Mouse (Mus musculus): ENCODE results near the gene Tmc6.
"Not testable (repeated sequence)": the region's sequence is repeated elsewhere in the genome, so short reads cannot be mapped to it uniquely, and the experiment has no call there.

Tmc6 gene

DNA sequence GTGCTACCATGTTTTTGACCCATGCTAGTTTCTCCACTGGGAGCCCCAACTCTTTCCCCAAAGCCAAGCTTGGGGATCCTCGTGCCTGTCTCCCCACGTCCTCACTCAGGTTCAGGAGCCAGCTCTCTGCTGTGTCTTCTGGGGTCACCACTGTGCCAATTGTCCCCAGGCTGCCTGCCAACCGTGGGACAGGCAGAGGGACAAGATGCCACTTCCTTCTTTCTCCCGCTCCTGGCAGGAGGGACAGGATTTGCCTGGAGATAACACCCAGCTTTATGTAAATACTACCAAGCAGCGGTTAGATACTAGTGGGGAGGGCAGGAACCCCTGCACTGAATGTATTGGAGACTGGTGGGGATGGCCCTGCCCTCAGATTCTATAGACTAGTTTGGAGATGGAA lies 31.9 kb upstream of the Tmc6 start:
- no peak for DNase-seq (ENCODE audit: extremely low read depth, low read depth, low spot score)

DNA sequence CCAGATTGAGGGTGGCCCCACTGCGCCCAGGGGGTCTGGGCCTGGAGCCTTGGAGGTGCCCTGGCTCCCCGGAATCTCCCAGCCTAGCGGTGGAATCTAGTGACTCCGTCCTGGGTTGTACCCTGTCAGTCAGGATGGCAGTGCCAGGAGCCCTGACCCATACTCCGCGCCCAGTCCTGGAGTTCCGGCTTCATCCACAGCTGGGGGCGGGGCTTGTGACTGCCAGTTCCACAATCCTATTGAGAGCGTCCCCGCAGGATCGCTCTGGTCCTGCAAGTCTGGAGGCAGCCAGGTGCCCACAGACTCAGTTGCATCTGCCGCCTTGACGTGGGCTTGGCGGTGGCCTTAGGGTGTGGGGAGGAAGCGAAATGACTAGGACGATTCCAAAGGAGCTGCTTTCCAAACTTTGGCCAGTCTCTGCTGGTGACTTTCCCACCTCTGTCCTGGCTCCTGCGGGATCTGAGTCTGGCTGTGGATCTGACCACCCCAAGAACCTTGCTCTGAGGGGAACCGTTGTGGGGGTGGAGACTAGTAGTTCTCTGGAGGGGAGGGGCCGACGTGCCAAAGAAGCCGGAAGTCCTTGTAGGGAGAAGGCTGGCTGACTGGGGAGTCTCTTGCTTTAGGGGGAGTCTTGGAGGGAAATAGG lies 28.5 kb upstream of the Tmc6 start:
- no peak for DNase-seq (ENCODE audit: extremely low read depth, low read depth, low spot score)

DNA sequence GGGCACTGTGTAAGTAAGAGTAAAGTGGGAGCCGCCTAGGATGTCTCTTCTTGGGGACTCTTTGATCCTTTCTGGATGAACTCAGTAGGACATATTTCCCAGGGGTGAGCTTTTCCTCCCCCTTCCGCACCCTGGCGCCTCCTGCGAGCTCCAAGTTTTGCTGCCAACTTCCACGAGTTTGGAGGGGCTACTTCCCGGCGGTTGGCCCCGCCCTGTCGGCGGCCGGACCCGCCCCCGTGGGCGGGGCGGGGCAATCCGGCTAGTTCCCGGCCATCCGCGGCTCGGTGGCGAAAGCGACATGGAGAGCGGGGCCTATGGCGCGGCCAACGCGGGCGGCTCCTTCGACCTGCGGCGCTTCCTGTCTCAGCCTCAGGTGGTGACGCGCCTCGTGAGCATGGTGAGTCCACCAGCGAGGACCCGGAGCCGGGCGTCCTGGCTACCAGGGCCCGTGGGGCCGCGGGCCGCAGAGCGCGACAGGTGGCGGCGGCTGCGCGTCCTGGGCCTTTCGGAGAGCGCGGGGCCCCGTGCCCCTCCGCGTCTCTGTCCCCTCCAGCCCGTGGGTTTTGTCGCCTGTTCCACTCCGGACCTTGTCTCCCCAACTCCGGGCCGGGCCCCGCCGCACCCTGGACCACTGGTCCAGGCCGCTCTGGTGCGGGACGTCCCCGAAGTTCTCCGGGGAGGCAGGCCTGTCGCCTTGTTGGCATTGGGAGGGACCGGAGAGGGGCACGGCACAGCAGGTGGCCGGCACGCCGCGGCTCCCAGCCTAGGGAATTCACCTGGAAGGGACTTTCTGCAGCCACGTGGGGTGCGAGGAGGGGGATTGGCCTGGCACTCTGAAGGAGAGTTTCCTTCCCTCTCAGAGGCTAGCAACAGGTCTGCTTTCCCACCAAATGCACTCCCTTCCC lies 27.7 kb upstream of the Tmc6 start, which contains the start of the genes Gm20708 and Syngr2:
Gene Gm20708 (plus strand): TSS at position 262 of the 905 bp plus-strand sequence.
Gene Syngr2 (plus strand): TSS at position 262 of the 905 bp plus-strand sequence.
- no peak for DNase-seq (ENCODE audit: extremely low read depth, low read depth, low spot score)

- no peak for DNase-seq (ENCODE audit: extremely low read depth, low read depth, low spot score)
Measured at GRCm38 (mm10) chr11:117806781-117807180, 24.8 kb upstream of the Tmc6 start.

DNA sequence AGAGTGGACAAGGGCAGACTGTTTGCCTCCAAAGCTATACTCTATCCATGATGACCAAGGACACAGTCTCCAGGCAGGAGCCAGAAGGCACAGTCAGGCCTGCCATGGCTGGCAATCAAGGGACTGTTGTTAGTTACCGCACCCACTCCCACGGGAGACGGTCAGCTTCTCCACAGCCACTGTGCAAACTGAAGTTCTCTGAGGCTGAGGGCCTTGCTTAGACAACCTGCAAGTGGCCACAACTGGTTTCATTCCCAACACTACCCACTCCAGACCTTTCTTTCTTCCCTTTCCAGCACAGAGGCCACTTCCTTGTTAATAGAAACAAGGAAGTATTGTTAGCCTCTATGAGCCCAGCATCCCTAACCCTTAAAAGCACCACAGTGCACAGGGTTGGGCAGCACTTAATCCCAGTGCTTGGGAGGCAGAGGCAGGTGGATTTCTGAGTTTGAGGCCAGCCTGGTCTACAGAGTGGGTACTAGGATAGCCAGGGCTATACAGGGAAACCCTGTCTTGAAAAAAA lies 21.2 kb upstream of the Tmc6 start:
- no peak for DNase-seq (ENCODE audit: extremely low read depth, low read depth, low spot score)

GRCm38 (mm10) chr11:117801650-117802049 lies 19.7 kb upstream of the Tmc6 start:
- DNase-seq (ENCODE audit: extremely low read depth, low read depth, low spot score), result no peak

DNA sequence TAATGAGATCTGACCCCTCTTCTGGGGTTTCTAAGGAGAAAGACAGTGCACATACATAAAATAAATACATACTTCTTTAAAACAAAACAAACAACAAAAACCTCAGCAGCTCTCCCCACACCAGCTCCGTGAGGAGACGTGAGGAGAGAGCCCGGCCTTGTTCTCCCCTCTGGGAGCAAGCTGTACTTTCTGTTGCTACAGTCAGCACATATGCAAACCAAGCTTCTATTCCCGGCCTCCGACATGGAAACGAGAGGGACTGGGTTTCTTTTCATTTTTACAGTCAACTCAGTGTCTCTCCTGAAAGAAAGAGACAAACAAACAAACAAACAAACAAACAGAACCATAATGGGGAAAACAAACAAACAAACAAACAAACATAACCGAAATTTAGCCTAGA lies 18.0 kb upstream of the Tmc6 start:
- DNase-seq (ENCODE audit: extremely low read depth, low read depth, low spot score), result no peak

DNA sequence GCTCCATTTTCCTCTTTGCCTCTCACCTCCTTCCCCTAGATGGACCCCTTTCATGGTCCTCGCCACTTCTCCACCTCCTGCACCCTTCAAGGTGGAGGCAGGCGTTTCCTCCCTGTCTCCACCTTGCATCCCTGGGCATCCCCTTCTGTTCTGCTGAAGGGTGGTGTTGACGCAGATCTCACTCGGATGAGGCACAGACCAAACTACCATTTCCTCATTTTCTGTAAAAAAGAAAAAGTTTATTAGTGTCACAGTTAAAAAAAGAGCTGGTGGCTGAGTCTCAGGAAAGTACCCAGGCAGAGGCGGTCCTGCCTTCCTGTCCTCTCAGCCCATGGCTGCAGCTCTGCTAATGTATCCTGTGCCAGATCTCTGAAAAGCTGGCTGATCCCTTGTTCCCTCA lies 17.2 kb upstream of the Tmc6 start:
- no peak for DNase-seq (ENCODE audit: extremely low read depth, low read depth, low spot score)

DNA sequence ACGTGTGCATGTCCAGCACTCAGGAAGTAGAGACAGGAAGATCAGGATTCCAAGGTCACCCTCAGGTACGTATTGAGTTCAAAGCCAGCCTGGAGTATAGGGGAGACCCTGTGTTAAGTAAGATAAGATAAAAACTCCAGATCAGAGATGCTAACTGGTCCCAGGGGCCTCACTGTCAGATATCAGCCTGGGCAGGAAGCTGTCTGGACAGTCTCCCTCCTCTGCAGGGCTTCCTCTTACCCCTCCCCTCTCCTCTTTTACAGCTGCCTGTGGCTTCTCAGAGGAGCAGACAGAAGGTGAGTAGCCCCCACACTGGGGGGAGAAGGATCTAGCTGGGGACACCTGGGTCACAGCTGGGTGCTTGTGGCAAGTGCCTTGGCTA lies 16.2 kb upstream of the Tmc6 start:
- no peak for DNase-seq (ENCODE audit: extremely low read depth, low read depth, low spot score)

- no peak for DNase-seq (ENCODE audit: extremely low read depth, low read depth, low spot score)
Measured at GRCm38 (mm10) chr11:117797511-117798159, 15.6 kb upstream of the Tmc6 start, which contains the start of gene 6030468B19Rik. Gene 6030468B19Rik (plus strand): TSS chr11:117797660.

DNA sequence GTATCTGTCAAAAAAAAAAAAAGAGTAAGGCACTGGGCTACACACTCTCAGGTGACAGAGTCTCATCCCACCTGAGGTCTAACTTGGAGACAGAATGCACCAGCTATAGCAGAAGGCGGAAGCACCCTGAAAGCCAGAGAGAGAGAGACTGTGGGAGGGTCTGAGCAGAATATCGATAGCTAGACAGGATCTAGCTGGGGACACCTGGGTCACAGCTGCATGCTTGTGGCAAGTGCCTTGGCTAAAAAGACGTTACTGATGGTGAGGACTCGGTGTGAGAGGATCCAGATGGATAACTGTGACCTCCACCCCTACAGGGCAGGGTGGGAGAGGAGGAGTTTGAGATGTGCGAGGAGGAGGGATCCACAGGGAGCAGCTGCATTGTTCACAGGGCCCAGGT lies 15.0 kb upstream of the Tmc6 start:
- no peak for DNase-seq (ENCODE audit: extremely low read depth, low read depth, low spot score)

GRCm38 (mm10) chr11:117794035-117794551 lies 12.1 kb upstream of the Tmc6 start:
- no peak for DNase-seq (ENCODE audit: extremely low read depth, low read depth, low spot score)

DNA sequence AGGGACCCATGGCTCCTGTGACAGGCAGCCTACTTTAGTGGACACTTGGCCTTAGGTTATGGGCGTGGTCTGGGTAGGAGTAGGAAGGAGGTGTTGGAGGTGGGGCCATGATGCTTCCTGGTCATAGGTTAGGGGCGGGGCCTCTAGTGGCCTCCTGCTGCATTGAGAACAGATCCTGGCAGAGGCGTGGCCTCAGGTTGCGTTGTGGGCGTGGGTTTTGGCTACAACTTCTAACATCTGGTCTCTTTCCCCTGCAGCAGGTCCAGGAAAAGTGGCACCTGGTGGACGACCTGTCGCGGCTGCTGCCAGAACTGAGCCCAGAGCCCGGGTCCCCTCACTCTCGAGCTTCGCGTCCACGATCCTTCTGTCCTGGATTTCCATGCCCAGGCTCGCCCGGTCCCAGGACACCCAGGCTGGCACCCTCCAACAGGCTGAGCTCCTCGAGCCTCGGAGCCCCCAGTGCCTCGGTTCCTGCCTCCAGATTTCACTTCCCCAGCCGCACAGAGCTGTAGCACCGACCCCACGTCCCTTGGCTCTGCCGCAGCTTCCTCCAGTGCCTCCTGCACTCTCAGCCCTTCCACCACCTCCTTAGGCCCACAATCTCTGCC lies 10.4 kb upstream of the Tmc6 start:
- DNase-seq (ENCODE audit: extremely low read depth, low read depth, low spot score), result no peak

DNA sequence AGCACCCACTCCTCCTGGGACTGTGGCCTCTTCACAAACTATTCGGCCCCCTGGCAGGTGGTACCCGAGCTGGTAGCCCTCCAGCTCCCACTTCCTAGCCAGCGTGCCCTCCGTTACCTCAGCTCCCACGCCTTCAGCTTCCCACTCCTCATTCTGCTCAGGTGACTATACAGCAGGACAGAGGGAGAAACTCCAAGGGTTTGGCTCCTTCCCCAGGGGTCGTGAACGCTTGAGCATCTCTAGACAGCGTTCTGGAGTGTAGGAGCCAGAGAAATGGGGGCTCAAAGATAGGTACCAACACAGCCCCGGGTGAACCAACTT lies 9.4 kb upstream of the Tmc6 start:
- no peak for DNase-seq (ENCODE audit: extremely low read depth, low read depth, low spot score)

GRCm38 (mm10) chr11:117790703-117791440 lies 8.9 kb upstream of the Tmc6 start:
- DNase-seq (ENCODE audit: extremely low read depth, low read depth, low spot score), result no peak

DNA sequence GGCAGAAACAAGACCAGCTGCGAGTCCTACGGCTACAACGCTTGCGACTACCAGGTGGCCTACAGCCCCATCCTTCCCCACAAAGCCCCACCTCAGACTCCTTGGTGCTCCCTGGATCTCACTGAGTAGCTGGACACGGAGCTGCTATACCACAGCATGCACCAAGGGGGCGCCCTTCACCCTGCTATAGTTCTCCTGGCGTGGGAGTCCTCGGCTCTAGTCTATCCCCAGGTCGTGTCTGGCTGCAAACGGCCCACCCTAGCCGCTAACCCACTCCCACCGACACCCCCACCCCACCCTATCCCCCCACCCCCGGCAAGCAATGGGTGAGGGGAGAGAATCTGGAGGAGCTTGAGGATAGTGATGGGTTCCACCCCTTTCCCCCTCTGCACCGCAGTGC lies 8.3 kb upstream of the Tmc6 start:
- no peak for DNase-seq (ENCODE audit: extremely low read depth, low read depth, low spot score)

- DNase-seq (ENCODE audit: extremely low read depth, low read depth, low spot score), result not testable (repeated sequence)
Measured at GRCm38 (mm10) chr11:117788481-117788880, 6.5 kb upstream of the Tmc6 start.

DNA sequence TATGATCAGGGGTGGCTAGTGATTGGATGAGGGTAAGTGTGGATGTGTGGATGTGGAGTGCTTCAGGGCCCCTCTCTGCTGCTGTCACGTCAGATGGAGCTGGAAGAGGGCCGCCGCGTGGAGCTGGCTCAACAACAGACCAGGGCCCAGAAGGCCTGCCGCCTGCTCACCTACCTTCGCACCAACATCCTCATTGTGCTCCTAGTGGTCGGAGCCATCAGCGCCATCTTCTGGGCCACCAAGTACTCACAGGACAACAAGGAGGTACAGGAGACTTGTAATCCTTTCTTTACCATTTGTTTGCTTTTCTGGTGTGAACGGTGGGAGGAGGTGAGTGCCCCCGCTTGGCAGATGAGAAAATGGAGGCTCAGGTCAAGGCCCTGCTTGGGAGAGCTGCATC lies 4.3 kb upstream of the Tmc6 start:
- no peak for DNase-seq (ENCODE audit: extremely low read depth, low read depth, low spot score)

- no peak for DNase-seq (ENCODE audit: extremely low read depth, low read depth, low spot score)
Measured at GRCm38 (mm10) chr11:117783683-117784309, 1.8 kb upstream of the Tmc6 start.

GRCm38 (mm10) chr11:117783089-117783488 lies 1.1 kb upstream of the Tmc6 start:
- no peak for DNase-seq (ENCODE audit: extremely low read depth, low read depth, low spot score)

Data from fat pad, adult 2 months (tissue).